In genomic region chr3:154540086-154540911, GRCm38 (mm10) we compare ENCODE assay signal across 18 mouse cellular contexts. TPM values are rescaled to one million over a fixed set of nuclear protein-coding genes. Genes with fewer than 3 reads are reported as not detected.
A peak's percentile ranks its signal among the peaks of the same experiment; 100 is the strongest.
DNase-seq lines count a peak whose midpoint lies in the region; ATAC-seq and TF ChIP-seq lines count a peak whose summit lies in the region.
"Had no signal": no experiment of that assay in that cellular context is flagged by ENCODE, and none has a peak within 500 bp of the region (broad histone marks: within the 10 kb centered on the region; RNA-seq: fewer than 3 reads in every experiment).

No protein-coding gene starts in this region.

- no peak for ATAC-seq in heart, embryonic 12.5 days (ENCODE audit: insufficient number of reproducible peaks, low FRiP score)
- no peak for ATAC-seq in embryonic facial prominence, embryonic 13.5 days (ENCODE audit: insufficient number of reproducible peaks, insufficient read depth, low FRiP score, low TSS enrichment, low read depth)
- peak; percentile 81 for ATAC-seq in intestine, embryonic 16.5 days
- ATAC-seq: forebrain, embryonic 14.5 days had no signal

- H3K9ac ChIP-seq in heart, adult 2 months (ENCODE audit: low read depth, low read length) = no peak overlapping the region
- H3K9ac ChIP-seq in heart, embryonic 12.5 days = no peak overlapping the region
- no peak overlapping the region for H3K9ac ChIP-seq in embryonic facial prominence, embryonic 13.5 days
- no peak overlapping the region for H3K9ac ChIP-seq in intestine, embryonic 16.5 days (ENCODE audit: low read depth, low read length)
- H3K9ac ChIP-seq: heart, embryonic 13.5 days; hindbrain, embryonic 15.5 days; limb, embryonic 12.5 days; neural tube, embryonic 15.5 days had no signal

- peak; percentile 22 to 36 for DNase-seq in heart, adult 2 months
- DNase-seq in MN1 (ENCODE audit: low spot score) = peak; percentile 25
- no peak for DNase-seq in thymus, postnatal 0 days (ENCODE audit: low spot score)
- no peak for DNase-seq in spleen, postnatal 4 days (ENCODE audit: low spot score in 2 of 2)
- DNase-seq in thymus, adult 2 months = no peak
- DNase-seq: cerebellum, adult 11-12 months; kidney, postnatal 10 days; lung, adult 18-20 months; right cerebral cortex, postnatal 14 days had no signal

- H3K4me1 ChIP-seq in heart, adult 2 months (ENCODE audit: control insufficient read depth, insufficient read depth, low read length) = no peaks in the 10 kb centered on the region
- H3K4me1 ChIP-seq in heart, embryonic 12.5 days (replicated peaks) = peaks cover 3% of the 10 kb centered on the region; the same call in 1 of the 2 replicates
- 0 out of 2 replicates have a peak, but pooled peaks cover 5% of the 10 kb centered on the region for H3K4me1 ChIP-seq in embryonic facial prominence, embryonic 13.5 days
- H3K4me1 ChIP-seq in intestine, embryonic 16.5 days (ENCODE audit: control insufficient read depth, insufficient read depth, low read length) = no peaks in the 10 kb centered on the region
- H3K4me1 ChIP-seq in thymus, adult 2 months (replicated peaks; ENCODE audit: control insufficient read depth, insufficient read depth, low read length) = no peaks in the 10 kb centered on the region
- H3K4me1 ChIP-seq: hindbrain, embryonic 15.5 days; limb, embryonic 12.5 days; megakaryocyte, embryonic 14.5 days; neural tube, embryonic 15.5 days had no signal

- TF ChIP-seq CTCF in heart, adult 2 months (IDR thresholded peaks at IDR 0.05) = no peak
- no peak for TF ChIP-seq CTCF in thymus, adult 2 months (IDR thresholded peaks at IDR 0.05; ENCODE audit: borderline replicate concordance, control insufficient read depth, extremely low read depth, insufficient read depth, low read length, poor library complexity)

- H3K79me2 ChIP-seq in heart, adult 2 months (replicated peaks; ENCODE audit: control insufficient read depth, insufficient read depth, low read length) = no peaks in the 10 kb centered on the region

- H3K27me3 ChIP-seq in heart, adult 2 months (ENCODE audit: control insufficient read depth, insufficient read depth, low read length) = no peaks in the 10 kb centered on the region
- H3K27me3 ChIP-seq in heart, embryonic 12.5 days (replicated peaks) = peaks cover 3% of the 10 kb centered on the region
- 0 out of 2 replicates have a peak, but pooled peaks cover 2% of the 10 kb centered on the region for H3K27me3 ChIP-seq in embryonic facial prominence, embryonic 13.5 days
- H3K27me3 ChIP-seq in intestine, embryonic 16.5 days (replicated peaks; ENCODE audit: control insufficient read depth, insufficient read depth, low read length) = no peaks in the 10 kb centered on the region
- no peaks in the 10 kb centered on the region for H3K27me3 ChIP-seq in thymus, adult 2 months (ENCODE audit: control insufficient read depth, insufficient read depth, low read length)
- H3K27me3 ChIP-seq: hindbrain, embryonic 15.5 days; limb, embryonic 12.5 days; megakaryocyte, embryonic 14.5 days; neural tube, embryonic 15.5 days had no signal

- no peak overlapping the region; the same call in 1 of the 2 replicates for H3K27ac ChIP-seq in heart, adult 2 months
- no peak overlapping the region for H3K27ac ChIP-seq in heart, embryonic 12.5 days (ENCODE audit: poor library complexity, severe bottlenecking)
- peak overlapping the region; percentile 24; the same call in 1 of the 2 replicates for H3K27ac ChIP-seq in embryonic facial prominence, embryonic 13.5 days
- no peak overlapping the region for H3K27ac ChIP-seq in intestine, embryonic 16.5 days (ENCODE audit: low read length)
- H3K27ac ChIP-seq in thymus, adult 2 months (ENCODE audit: control insufficient read depth, insufficient read depth, low read length) = no peak overlapping the region
- H3K27ac ChIP-seq: heart, embryonic 13.5 days; hindbrain, embryonic 15.5 days; limb, embryonic 12.5 days; neural tube, embryonic 15.5 days had no signal

- H3K36me3 ChIP-seq in heart, adult 2 months (ENCODE audit: control insufficient read depth, insufficient read depth, low read length) = no peaks in the 10 kb centered on the region
- H3K36me3 ChIP-seq in heart, embryonic 12.5 days = no peaks in the 10 kb centered on the region
- no peaks in the 10 kb centered on the region for H3K36me3 ChIP-seq in embryonic facial prominence, embryonic 13.5 days
- H3K36me3 ChIP-seq in intestine, embryonic 16.5 days (ENCODE audit: control insufficient read depth, insufficient read depth, low read length) = no peaks in the 10 kb centered on the region
- H3K36me3 ChIP-seq in thymus, adult 2 months (ENCODE audit: control insufficient read depth, insufficient read depth, low read length) = no peaks in the 10 kb centered on the region
- H3K36me3 ChIP-seq: heart, embryonic 13.5 days; hindbrain, embryonic 15.5 days; limb, embryonic 12.5 days; neural tube, embryonic 15.5 days had no signal

- H3K4me3 ChIP-seq in heart, adult 2 months = no peak overlapping the region
- H3K4me3 ChIP-seq in heart, embryonic 12.5 days = no peak overlapping the region
- H3K4me3 ChIP-seq in embryonic facial prominence, embryonic 13.5 days = no peak overlapping the region
- H3K4me3 ChIP-seq in intestine, embryonic 16.5 days (ENCODE audit: low read length) = no peak overlapping the region
- no peak overlapping the region for H3K4me3 ChIP-seq in thymus, adult 2 months (ENCODE audit: control insufficient read depth, insufficient read depth, low read length)
- H3K4me3 ChIP-seq: heart, embryonic 13.5 days; hindbrain, embryonic 15.5 days; limb, embryonic 12.5 days; neural tube, embryonic 15.5 days had no signal

- TF ChIP-seq POLR2A in heart, adult 2 months (IDR thresholded peaks at IDR 0.05; ENCODE audit: insufficient read depth, low read depth, low read length) = no peak
- no peak for TF ChIP-seq POLR2A in thymus, adult 2 months (IDR thresholded peaks at IDR 0.05; ENCODE audit: control insufficient read depth, extremely low read depth, insufficient read depth, low read length, poor library complexity)

- intact Hi-C loops in heart, adult 2 months (cut with DNase I) = no loop called here

- TF ChIP-seq EP300 in heart, adult 2 months (IDR thresholded peaks at IDR 0.05; ENCODE audit: insufficient read depth, low read depth, low read length) = no peak

- no peaks in the 10 kb centered on the region for H3K9me3 ChIP-seq in heart, embryonic 12.5 days (replicated peaks)
- H3K9me3 ChIP-seq in embryonic facial prominence, embryonic 13.5 days = no peaks in the 10 kb centered on the region
- H3K9me3 ChIP-seq in intestine, embryonic 16.5 days (ENCODE audit: control insufficient read depth, low read length) = no peaks in the 10 kb centered on the region
- H3K9me3 ChIP-seq: heart, embryonic 13.5 days; hindbrain, embryonic 15.5 days; limb, embryonic 12.5 days; neural tube, embryonic 15.5 days had no signal

- WGBS in heart, adult 2 months = 35% methylated on average over 10 of the region's 10 CpGs
- 42% methylated on average over 10 of the region's 10 CpGs for WGBS in heart, embryonic 12.5 days
- WGBS in embryonic facial prominence, embryonic 13.5 days = 59% methylated on average over 10 of the region's 10 CpGs
- 42% methylated on average over 10 of the region's 10 CpGs for WGBS in intestine, embryonic 16.5 days
- 73% methylated on average over 10 of the region's 10 CpGs for WGBS in thymus, adult 2 months

- no peak overlapping the region for H3K4me2 ChIP-seq in heart, embryonic 12.5 days
- no peak overlapping the region for H3K4me2 ChIP-seq in embryonic facial prominence, embryonic 13.5 days
- H3K4me2 ChIP-seq in intestine, embryonic 16.5 days (ENCODE audit: low read depth, low read length) = no peak overlapping the region
- H3K4me2 ChIP-seq: heart, embryonic 13.5 days; hindbrain, embryonic 15.5 days; limb, embryonic 12.5 days; neural tube, embryonic 15.5 days had no signal

RNA-seq across cellular contexts. Expression of gene Cryz, which starts 56.2 kb away (rescaled TPM):
- 10 to 100 TPM; 16.8 to 19.5 TPM for total RNA-seq in heart, adult 2 months (2021)
- 5.8 and 9.5 TPM in 2 replicates for polyA plus RNA-seq in heart, adult 2 months (2012; rRNA removed)
- 10.5 and 12.1 TPM in 2 replicates for polyA plus RNA-seq in heart, embryonic 12.5 days (2016; fragmentation: Nextera tagmentation; extraction: Ambion mirVana)
- polyA plus RNA-seq in embryonic facial prominence, embryonic 13.5 days (2015; fragmentation: Nextera tagmentation; extraction: Ambion mirVana) = 22.4 and 23.7 TPM in 2 replicates
- polyA plus RNA-seq in intestine, embryonic 16.5 days (2015; fragmentation: Nextera tagmentation; extraction: Ambion mirVana) = 36.5 and 43.3 TPM in 2 replicates
- 4.2 and 4.5 TPM in 2 replicates for polyA plus RNA-seq in thymus, postnatal 0 days (2015; fragmentation: Nextera tagmentation; extraction: Ambion mirVana)
- 2.3 and 2.9 TPM in 2 replicates for polyA plus RNA-seq in thymus, adult 2 months (2012; rRNA removed)

RNA-seq across cellular contexts. Expression of gene Tyw3, which starts 56.6 kb away (rescaled TPM):
- 1 to 10 TPM; 5.6 to 6.8 TPM for total RNA-seq in heart, adult 2 months (2021)
- polyA plus RNA-seq in heart, adult 2 months (2012; rRNA removed) = 6.5 and 8.2 TPM in 2 replicates
- 7.8 and 9.0 TPM in 2 replicates for polyA plus RNA-seq in heart, embryonic 12.5 days (2016; fragmentation: Nextera tagmentation; extraction: Ambion mirVana)
- 16.7 and 19.8 TPM in 2 replicates for polyA plus RNA-seq in embryonic facial prominence, embryonic 13.5 days (2015; fragmentation: Nextera tagmentation; extraction: Ambion mirVana)
- polyA plus RNA-seq in intestine, embryonic 16.5 days (2015; fragmentation: Nextera tagmentation; extraction: Ambion mirVana) = 8.3 and 10.1 TPM in 2 replicates
- polyA plus RNA-seq in thymus, postnatal 0 days (2015; fragmentation: Nextera tagmentation; extraction: Ambion mirVana) = 11.6 and 13.1 TPM in 2 replicates
- 11.2 and 12.6 TPM in 2 replicates for polyA plus RNA-seq in thymus, adult 2 months (2012; rRNA removed)

Comparison
In these comparisons a context has a peak if more than half of its experiments do, and no peak if none do; other contexts are left out.
1. DNase-seq: peak in heart, adult 2 months (2 of 2) and MN1 (single experiment); none in thymus, postnatal 0 days (single experiment), spleen, postnatal 4 days (0 of 2) and thymus, adult 2 months (single experiment).